Mouse (Mus musculus) mammary gland, adult 2 months (tissue): ENCODE data around the gene Sun2. TPM values are rescaled to one million over a fixed set of nuclear protein-coding genes. Genes with fewer than 3 reads are reported as not detected.

ENCODE experiments used
- polyA plus RNA-seq: library from polyadenylated mRNA; depleted of rRNA; stranded (reverse); fragments of >200 nt; gene quantifications from 2 replicates; pipeline ENCODE4 v1.2.3, GENCODE M21; 2012; ENCODE audit warnings: low replicate concordance; rRNA removed

The Sun2 gene
- 116 and 155 TPM in 2 replicates for polyA plus RNA-seq

GRCm38 (mm10) chr15:79741921-79742705, at the start of gene Sun2:
TSS of gene Sun2 (minus strand) at chr15:79742536.

GRCm38 (mm10) chr15:79777749-79778148, 35.4 kb upstream of the Sun2 start, which contains the start of gene Dnal4:
TSS of gene Dnal4 (minus strand) at chr15:79777849.

GRCm38 (mm10) chr15:79690426-79691022, 51.8 kb downstream of the Sun2 start, which contains the start of gene Gtpbp1:
TSS of gene Gtpbp1 (plus strand) at chr15:79690845.

GRCm38 (mm10) chr15:79687646-79688267, 54.6 kb downstream of the Sun2 start, which contains the start of gene Josd1:
TSS of gene Josd1 (minus strand) at chr15:79687919.

Other genes with a start within 250 kb of the Sun2 start
- 0.04 and 0.10 TPM in 2 replicates for gene Kcnj4, start 237.3 kb downstream of the Sun2 start, polyA plus RNA-seq
- 21.8 and 42.2 TPM in 2 replicates for gene Kdelr3, start 226.1 kb downstream of the Sun2 start, polyA plus RNA-seq
- 255 and 343 TPM in 2 replicates for gene Ddx17, start 195.8 kb downstream of the Sun2 start, polyA plus RNA-seq
- gene Dmc1, start 137.4 kb downstream of the Sun2 start, polyA plus RNA-seq = 0.30 TPM in 1 of 2 replicates, not detected in the other
- gene Fam227a, start 83.6 kb downstream of the Sun2 start, polyA plus RNA-seq = 0.86 and 1.7 TPM in 2 replicates
- 5.3 and 5.6 TPM in 2 replicates for gene Cby1, start 83.3 kb downstream of the Sun2 start, polyA plus RNA-seq
- 21.5 and 56.9 TPM in 2 replicates for gene Tomm22, start 71.7 kb downstream of the Sun2 start, polyA plus RNA-seq
- 34.1 and 38.1 TPM in 2 replicates for gene Josd1, start 54.6 kb downstream of the Sun2 start, polyA plus RNA-seq
- 49.1 and 53.4 TPM in 2 replicates for gene Gtpbp1, start 51.7 kb downstream of the Sun2 start, polyA plus RNA-seq
- gene Dnal4, start 35.3 kb upstream of the Sun2 start, polyA plus RNA-seq = 31.8 and 32.2 TPM in 2 replicates
- gene Nptxr, start 62.2 kb upstream of the Sun2 start, polyA plus RNA-seq = 1.1 and 1.6 TPM in 2 replicates
- 2.5 TPM in 1 of 2 replicates, not detected in the other for gene Npcd, start 91.7 kb upstream of the Sun2 start, polyA plus RNA-seq
- gene Cbx6, start 92.2 kb upstream of the Sun2 start, polyA plus RNA-seq = 50.6 and 89.8 TPM in 2 replicates
- gene Apobec3, start 149.1 kb upstream of the Sun2 start, polyA plus RNA-seq = 71.3 and 98.3 TPM in 2 replicates
- 55.6 and 76.8 TPM in 2 replicates for gene Cbx7, start 228.6 kb upstream of the Sun2 start, polyA plus RNA-seq